Mouse (Mus musculus): ENCODE results near the gene Sprtn.
A peak's percentile ranks its signal among the peaks of the same experiment; 100 is the strongest.

Sprtn gene

DNA sequence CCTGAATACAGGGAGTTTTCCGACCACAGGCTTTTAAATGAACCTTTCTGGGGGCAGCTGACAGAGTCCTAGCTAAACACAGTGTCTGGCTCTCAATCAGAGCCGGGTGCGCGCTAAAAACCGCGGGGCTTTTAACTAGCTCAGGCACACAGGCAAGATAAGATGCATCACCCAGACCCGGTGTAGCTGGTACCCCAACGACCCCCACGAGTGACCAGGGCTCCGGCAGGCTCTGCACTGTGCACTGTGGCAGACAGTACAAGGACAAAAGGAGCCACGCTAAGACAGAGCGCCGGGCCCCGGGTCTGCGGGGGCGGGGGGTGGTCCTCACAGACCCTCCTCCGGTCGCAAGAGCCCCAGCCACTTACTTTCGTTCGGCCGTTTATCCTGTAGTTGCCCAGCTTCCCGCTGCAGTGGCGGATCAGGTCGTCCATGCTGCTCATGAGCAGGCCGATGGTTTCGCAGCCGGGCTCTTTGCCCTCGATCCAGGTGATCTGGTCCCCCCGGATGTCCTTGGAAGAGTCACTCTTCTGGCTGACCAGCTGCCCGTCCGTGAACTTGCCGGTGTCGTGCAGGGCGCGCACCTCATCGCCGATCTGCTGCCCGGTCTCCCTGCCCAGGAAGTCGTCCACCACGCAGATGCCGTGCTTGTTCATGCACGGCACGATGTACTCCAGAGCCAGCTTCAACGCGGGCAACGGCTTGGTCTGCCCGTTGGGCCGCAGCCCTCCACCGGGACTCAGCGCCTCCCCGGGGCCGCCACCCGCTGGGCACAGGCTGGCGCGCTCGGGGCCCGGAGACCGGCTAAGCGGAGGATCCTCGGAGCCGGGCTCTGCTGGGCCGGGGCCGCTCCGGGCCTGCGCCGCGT lies 50.4 kb downstream of the Sprtn start:
- peak; percentile 50 for DNase-seq (ENCODE audit: low spot score)

DNA sequence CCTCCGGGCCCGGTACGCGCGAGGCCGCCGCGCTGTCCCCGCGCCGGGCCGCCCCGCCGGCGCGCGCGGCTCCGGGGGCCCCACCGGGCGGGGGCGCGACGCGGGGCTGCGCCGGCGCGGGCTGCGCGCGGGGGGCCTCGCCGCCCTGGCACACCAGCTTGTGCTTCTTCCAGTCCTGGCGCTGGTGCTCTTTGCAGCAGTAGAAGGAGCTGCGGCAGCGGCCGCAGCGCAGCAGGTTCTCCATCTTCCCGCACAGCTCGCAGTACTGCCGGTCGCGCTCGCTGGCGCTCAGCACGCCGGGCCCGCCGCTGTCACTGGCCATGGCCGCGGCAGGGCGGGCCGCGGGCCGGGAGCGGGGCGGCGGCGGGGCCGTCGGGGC lies 51.0 kb downstream of the Sprtn start:
- no peak for DNase-seq (ENCODE audit: low spot score)

DNA sequence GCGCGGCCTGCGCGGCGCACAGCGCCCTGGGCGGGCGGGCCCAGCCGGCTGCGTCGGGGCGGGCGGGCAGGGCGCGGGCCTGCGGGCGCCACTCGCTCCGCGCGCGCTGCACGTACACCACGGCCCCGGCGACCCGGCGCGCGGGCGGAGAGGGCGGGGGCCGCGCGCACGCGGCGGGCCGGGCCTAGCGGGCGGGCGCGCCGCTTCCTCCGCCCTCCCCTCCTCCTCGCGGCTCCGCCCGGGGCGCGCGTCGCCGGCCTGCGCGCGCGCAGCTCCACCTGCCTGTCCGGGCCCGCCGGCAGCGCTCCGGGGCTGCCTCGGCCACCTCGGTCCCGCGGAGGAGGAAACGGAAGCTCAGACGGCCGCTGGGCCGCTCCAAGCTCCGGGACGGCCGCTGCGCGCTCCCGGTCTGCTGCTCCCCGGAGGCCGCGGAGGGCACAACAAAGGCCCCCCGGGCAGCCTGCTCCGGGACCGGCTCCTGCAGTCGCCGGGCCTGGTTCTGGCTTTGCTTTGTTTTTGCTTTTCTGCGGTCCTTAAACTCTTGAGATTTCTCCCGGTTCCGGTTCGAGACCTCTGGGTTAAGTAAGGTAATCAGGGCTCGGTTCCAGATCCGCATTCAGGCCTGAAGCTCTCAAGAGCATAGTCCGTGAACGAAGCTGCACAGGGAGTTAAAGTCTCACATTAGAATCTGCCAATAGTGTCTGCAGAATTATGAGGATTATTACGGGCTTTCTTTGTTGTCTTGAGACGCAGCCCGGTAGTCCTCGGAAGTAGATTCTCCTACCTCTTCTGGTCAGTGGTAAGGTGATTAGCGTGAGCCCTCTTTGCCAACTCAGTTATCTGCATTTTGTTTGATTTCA lies 51.8 kb downstream of the Sprtn start, which contains the start of gene Egln1:
Gene Egln1 (minus strand): TSS at position 116 of the 860 bp plus-strand sequence.
- DNase-seq (ENCODE audit: low spot score), result peak; percentile 73

DNA sequence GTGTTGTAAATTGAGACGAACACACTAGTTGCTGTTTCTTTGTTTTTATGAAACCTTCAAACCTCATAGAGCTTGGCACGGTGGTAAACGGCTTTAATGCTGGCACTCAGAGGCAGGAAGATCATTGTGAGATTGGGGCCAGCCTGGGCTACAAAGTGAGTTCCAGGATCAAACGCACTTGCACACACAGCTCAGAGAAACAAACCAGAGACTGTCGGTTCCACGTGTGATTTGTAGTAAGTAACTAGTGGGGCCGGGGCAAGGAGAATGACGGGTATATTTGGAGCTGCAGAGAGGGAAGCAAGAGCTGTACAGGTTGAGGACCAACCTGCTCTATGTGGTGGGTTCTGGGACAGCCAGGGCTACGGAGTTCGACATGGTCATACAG lies 52.4 kb downstream of the Sprtn start:
- DNase-seq (ENCODE audit: low spot score), result peak; percentile 24

DNA sequence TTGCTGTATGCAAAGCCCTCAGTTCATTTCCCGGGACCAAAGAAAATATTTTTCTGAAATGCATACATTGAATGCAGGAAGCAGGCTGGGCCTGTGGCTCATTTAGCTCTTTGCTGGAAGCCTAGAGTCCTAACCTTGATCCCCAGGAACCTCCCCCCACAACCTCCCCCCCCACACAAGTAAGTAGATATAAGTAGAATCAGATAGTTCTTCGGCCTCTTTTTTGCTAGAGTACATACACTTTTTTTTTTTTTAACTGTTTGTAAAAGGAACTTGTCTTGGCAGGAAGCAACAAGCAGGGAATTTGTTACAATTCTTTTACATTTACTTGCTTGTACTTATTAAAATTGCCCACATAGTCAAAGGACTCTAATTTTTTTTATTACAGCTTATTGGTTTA lies 53.2 kb downstream of the Sprtn start:
- no peak for DNase-seq (ENCODE audit: low spot score)

DNA sequence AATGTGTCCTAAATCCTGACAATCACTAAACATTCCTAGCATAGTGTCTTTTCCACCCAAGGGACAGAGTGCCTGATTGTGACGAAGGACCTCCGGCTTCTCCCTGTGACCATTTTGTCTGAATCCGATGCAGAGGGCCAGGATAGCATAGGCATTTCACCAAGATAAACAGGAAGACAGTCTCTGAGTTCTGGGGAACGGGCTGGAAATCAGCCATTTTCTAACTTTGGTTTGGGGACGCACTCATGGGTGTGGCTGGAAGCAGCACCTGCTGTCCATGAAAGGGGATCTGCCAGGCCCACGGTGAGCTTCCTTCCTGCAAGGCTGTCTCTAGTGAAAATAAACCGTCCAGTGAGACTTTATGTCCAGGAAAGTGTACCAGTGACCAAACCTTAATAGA lies 55.5 kb downstream of the Sprtn start:
- no peak for DNase-seq (ENCODE audit: low spot score)

DNA sequence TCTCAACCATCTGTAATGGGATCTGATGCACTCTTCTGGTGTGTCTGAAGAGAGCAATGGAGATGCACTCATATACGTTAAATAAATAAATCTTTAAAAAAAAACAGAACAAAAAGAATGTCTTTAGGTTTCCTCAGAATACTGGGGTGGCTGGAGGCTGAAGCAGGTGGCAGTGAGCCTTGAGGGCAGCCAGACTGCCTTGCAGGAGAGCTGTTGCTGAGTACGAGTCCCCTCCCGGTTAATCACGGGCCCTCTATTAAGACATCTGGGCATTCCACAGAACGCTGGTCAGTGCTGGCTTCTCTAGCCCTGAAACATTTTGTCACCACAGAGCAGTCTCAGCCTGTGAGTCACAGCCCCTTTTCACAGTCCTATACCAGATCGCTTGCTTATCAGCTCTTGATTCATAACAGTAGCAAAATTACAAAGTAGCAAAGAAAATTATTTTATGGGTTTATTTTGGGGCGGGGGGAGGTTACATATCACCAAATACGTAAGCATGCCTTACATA lies 56.9 kb downstream of the Sprtn start:
- DNase-seq (ENCODE audit: low spot score), result no peak
